Mouse (Mus musculus) regulatory T cell (primary cell): ENCODE data around the gene Spc24.

Experiments used
- in situ Hi-C: fragments of 300-600 bp; cut with MboI, MseI; formaldehyde crosslinking; loops from one replicate; pipeline ENCODE4 v1.15.1; 2025; ENCODE audit warnings: high pct_unique_total_duplicates

Gene Spc24

GRCm38 (mm10) chr9:21709340-21709739 is 50.8 kb downstream of the Spc24 start:
- in situ Hi-C loops: no loop called here

DNA sequence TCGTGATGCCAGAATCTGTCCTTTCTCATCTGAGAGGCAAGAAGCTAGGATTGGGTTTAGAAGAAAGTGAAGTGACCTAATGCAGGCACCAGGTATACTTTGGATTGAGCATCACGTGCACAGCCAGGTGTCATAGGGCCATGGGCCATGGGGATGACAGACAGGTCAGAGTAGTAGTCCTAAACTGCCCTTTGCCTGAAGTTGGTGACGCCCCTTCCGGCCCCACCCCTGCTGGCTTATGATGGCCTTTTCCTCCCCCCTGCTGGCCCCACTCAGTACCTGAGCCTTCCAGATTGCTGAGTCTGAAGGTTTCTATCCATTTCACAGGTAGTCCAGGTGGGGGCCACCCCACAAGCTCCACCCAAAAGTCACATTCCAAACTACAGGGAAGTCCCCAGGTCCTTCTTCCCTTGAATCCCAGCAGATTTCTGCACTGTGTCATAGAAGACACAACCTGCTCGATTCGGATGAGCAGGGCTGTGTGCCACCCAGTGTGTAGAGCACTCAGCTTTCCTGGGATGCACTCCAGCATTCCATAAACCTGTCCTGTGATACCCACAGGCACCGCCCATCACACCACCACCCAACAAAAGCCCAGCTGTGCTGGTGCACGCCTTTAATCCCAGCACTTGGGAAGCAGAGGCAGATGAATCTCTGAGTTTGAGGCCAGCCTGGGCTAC is 53.4 kb downstream of the Spc24 start:
- in situ Hi-C loops: no loop called here

GRCm38 (mm10) chr9:21706085-21706484 is 54.0 kb downstream of the Spc24 start:
- in situ Hi-C loops: no loop called here
